Mouse (Mus musculus) olfactory bulb, adult 2 months (tissue): ENCODE measurements at regions not wholly inside any gene's neighbourhood (a gene's known extent, or its start where the extent isn't known, plus 50 kb on each side); places are given as distances from the start of the nearest gene placed in this dataset.

Experiments used
- H3K27ac ChIP-seq: fragments of 200-500 bp; 2 replicates; pipeline ENCODE4 v1.5.1; 2012; ENCODE audit warnings: low read depth, low read length; ENCODE audit not compliant: insufficient read depth
- H3K4me1 ChIP-seq: fragments of 200-500 bp; 2 replicates; pipeline ENCODE4 v1.6.1; 2012; ENCODE audit warnings: low read length; ENCODE audit not compliant: control insufficient read depth, insufficient read depth
- H3K4me3 ChIP-seq: fragments of 200-500 bp; 2 replicates; pipeline ENCODE4 v1.5.1; 2012; ENCODE audit warnings: mild to moderate bottlenecking, low read depth, low read length, moderate library complexity; ENCODE audit not compliant: insufficient read depth
- CTCF ChIP-seq: fragments of 200-500 bp; IDR thresholded peaks from 2 replicates; pipeline ENCODE4 v1.5.1; 2012; ENCODE audit warnings: low read depth, mild to moderate bottlenecking, low read length, moderate library complexity; ENCODE audit not compliant: insufficient read depth
- POLR2A ChIP-seq: fragments of 200-500 bp; IDR thresholded peaks from 2 replicates; pipeline ENCODE4 v1.6.1; 2012; ENCODE audit warnings: mild to moderate bottlenecking, low read depth, low read length, moderate library complexity; ENCODE audit not compliant: insufficient read depth
- WGBS: fragments of 180-500 bp; shearing (Covaris S2); methylation state at CpG from one replicate; pipeline ENCODE4 v1.1.7; 2018; 5-methylcytosine and 5-hydroxymethylcytosine counted together

DNA sequence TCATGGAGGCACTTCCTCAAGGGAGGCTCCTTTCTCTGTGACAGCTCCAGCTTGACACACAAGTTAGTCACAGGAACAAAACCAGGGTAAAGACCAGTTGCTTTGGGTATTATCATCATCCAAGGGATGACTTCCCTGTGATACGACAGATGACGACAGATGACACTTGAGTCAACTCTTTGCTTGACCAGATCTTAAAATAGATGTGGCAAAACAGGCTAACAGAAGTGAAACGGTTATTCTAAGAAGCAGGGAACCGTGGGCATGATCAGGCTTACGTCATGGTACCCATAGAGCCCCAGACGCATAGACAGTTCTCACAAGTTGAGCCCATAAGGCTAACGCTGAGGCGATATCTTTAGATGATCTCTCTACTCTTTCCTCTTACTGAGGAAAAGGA, 160.3 kb downstream of the Dyrk2 start:
- TF ChIP-seq POLR2A (no peak), CTCF (no peak)
- 94% methylated on average over 8 of the region's 8 CpGs for WGBS
- Histone ChIP-seq H3K4me3 (no peak overlapping the region), H3K4me1 (peaks cover 8% of the 10 kb centered on the region; the same call in 1 of the 2 replicates), H3K27ac (no peak overlapping the region)

DNA sequence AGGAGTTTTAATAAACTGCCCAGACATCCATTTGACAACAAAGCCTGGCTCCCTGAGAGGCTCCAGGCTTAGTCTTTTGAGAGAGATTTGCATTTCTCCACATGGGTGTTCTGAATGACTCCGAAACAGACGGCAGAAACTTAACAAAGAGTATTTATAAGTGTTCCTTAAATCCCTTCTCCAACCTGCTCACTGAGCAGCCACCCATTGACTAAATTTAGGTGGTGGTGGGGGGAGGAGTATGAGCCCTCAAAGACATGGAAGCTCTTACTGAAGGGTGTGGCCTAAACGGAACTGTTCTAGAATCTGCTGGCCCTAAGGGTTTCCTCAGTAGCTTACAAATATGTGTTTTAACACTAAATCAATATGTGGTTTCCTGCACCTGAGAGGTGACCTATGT, 158.5 kb downstream of the Dyrk2 start:
- Histone ChIP-seq H3K4me1 (peaks cover 8% of the 10 kb centered on the region; the same call in 1 of the 2 replicates), H3K4me3 (no peak overlapping the region), H3K27ac (0 out of 2 replicates have a peak overlapping the region, but pooled peaks have one; percentile 22)
- TF ChIP-seq POLR2A (no peak), CTCF (no peak)
- WGBS: 37% methylated on average over 3 of the region's 3 CpGs

DNA sequence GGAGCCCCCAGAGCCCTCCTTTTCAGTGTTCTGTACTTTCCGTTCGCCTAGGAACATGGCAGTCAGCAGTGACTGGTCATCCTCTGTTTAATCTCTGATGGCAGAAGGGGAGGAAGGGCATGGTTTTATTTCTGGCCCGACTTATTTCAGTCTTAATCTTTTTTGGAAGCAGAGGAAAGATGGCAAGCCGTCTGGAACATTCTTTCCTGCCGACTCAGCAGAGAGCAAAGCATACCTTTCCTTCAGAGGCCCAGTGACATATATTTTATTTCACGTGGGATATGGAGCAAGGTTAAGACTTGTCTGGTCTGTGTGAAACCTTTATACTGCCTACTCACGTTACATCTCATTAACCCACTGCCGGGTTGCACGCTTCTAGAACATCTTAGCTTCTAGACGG, 158.1 kb downstream of the Dyrk2 start:
- H3K27ac ChIP-seq: no peak overlapping the region
- TF ChIP-seq POLR2A (no peak), CTCF (no peak)
- no peak overlapping the region for H3K4me3 ChIP-seq
- WGBS: 88% methylated on average over 10 of the region's 10 CpGs
- H3K4me1 ChIP-seq: peaks cover 8% of the 10 kb centered on the region; the same call in 1 of the 2 replicates

DNA sequence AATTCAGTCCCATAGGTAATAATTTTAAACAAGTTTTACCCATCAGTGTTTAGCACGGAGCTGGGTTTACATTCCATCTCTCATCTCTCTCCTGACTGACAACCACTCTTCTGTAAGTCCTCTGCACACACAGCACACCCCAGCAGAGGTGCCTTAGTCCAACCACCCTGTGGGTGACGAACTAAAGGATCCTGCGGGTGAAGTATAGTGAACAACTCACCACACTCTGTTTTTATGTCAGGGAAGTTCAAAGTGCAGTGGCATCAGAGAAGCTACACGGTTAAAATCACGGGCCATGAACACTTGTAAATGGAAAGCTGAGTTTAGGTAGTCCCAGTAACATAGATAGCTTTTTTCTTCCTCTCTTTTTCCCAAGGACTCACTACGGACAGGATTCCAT, 157.1 kb downstream of the Dyrk2 start:
- WGBS: 91% methylated on average over 6 of the region's 6 CpGs
- TF ChIP-seq POLR2A (no peak), CTCF (no peak)
- Histone ChIP-seq H3K4me1 (peaks cover 8% of the 10 kb centered on the region; the same call in 1 of the 2 replicates), H3K27ac (no peak overlapping the region), H3K4me3 (no peak overlapping the region)

DNA sequence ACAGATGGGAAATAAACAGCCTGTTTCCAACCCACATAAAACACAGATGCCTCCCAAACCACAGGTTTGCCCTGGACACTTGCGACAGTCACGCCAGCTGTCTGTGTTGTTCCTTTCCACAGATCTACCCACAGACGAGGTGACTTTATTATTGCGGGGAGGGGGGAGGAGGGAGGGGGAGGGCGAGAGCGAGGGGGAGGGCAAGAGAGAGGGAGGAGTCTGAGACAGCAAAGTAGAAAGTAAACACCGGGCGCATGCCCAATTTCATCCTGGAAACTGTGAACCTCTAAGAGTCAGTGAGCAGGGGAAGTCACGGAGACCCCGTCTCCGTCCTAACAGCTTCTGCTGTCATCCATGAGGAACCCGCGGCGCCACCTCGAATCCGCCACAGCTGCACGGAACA, 155.8 kb downstream of the Dyrk2 start:
- 71% methylated on average over 17 of the region's 17 CpGs for WGBS
- H3K27ac ChIP-seq: no peak overlapping the region
- H3K4me3 ChIP-seq: no peak overlapping the region
- no peak for TF ChIP-seq CTCF
- TF ChIP-seq POLR2A: no peak
- H3K4me1 ChIP-seq: peaks cover 8% of the 10 kb centered on the region; the same call in 1 of the 2 replicates

DNA sequence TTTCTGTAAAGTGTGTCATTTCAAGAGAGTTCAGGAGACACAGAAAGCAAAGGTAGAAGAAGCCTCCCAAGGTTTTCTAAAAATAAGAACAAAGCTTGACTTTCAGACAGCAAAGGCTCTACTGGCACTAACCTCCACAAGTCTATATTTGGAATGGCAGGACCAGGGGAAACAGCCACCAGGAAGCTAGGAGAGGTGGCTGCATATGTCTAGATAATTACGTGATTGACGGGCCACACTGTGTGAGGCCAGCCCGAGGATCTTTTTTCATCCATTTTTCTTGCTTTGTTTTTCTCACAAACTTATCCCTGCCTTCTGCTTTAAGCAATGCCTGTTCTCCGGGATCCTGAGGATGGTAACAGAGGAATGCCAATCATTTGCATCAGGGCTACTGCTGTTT, 155.4 kb downstream of the Dyrk2 start:
- TF ChIP-seq POLR2A (no peak), CTCF (no peak)
- H3K4me3 ChIP-seq: no peak overlapping the region
- no peak overlapping the region for H3K27ac ChIP-seq
- WGBS: 80% methylated on average over 4 of the region's 4 CpGs
- H3K4me1 ChIP-seq: peaks cover 8% of the 10 kb centered on the region; the same call in 1 of the 2 replicates

DNA sequence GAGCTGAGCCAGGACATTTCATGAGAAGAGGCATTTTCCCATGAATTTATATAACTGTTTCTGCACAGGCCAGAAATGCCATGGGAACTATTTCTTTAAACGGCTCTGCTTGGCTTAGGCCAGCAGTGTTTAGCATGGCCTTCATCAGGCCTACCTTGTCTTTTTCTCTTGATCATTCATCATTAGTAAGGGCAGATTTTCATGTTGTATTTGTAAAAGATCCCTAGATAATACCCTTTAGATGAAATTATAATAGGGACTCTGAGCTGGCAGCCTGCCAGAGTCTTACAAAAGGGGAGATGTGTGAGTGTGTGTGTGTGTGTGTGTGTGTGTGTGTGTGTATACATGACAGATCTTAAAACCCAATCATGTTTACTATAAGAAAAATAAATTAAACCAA, 149.4 kb downstream of the Dyrk2 start:
- TF ChIP-seq CTCF (no peak), POLR2A (no peak)
- H3K4me3 ChIP-seq: no peak overlapping the region
- H3K27ac ChIP-seq: no peak overlapping the region
- WGBS: 29% methylated on average over 1 of the region's 1 CpGs
- H3K4me1 ChIP-seq: no peaks in the 10 kb centered on the region

DNA sequence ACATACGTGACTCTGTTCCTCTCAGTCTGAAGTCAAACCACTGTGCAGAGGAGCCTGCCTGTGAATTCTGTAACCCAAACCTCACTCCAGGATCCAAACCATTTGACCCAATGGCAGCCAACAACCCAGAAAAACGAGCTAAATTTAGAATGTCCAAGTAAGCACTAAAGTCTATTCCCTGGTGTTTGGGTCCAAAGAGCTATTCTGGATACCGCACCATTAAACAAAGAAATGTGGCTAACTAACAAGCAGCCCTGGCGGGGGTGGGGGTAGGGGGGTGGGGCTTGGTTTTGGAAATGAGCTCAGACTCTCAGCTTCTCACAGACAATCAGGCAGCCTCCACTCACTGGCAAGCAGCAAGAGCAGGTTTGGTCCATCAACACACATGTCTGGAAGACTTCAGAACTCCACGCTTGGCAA, 147.9 kb downstream of the Dyrk2 start:
- no peaks in the 10 kb centered on the region for H3K4me1 ChIP-seq
- no peak overlapping the region for H3K4me3 ChIP-seq
- H3K27ac ChIP-seq: no peak overlapping the region; the same call in 1 of the 2 replicates
- WGBS: 59% methylated on average over 5 of the region's 5 CpGs
- TF ChIP-seq POLR2A: no peak
- no peak for TF ChIP-seq CTCF

DNA sequence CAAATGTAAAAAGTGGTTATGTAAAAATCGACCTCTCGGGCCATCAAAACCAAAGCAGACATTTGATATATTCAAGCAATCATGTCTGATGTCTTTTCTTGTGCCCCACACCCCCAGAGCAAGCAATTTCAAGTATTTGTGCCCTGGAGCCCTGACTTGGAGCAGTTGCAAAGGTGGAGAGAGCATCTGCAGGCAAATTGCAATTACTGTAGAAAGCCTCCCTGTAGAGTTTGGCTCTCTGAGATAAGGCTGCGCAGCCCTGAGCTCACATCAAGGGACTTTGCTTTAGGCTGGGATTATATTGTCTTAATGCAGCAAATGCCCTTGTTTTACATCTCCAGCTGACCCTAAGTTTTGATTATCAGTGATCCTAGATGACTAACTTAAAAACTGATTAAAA, 147.3 kb downstream of the Dyrk2 start:
- Histone ChIP-seq H3K4me1 (no peaks in the 10 kb centered on the region), H3K27ac (no peak overlapping the region), H3K4me3 (no peak overlapping the region)
- WGBS: 74% methylated on average over 3 of the region's 3 CpGs
- TF ChIP-seq CTCF (no peak), POLR2A (no peak)

DNA sequence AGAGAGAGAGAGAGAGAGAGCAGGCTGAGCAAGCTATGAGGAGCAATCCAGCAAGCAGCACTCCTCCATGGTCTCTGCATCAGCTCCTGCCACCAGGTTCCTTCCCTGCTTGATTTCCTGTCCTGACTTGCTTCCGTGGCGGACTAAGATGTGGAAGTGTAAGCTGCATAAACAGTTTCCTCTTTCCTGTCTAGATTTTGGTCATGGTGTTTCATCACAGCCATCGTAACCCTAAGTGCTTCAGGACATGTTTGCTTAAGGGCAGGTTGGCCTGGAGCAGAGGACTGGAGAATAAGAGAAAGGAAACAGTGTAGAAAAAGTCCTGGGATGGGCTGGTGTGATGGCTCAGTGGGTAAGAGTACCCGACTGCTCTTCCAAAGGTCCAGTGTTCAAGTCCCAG, 133.9 kb downstream of the Dyrk2 start:
- no peaks in the 10 kb centered on the region for H3K4me1 ChIP-seq
- 99% methylated on average over 4 of the region's 4 CpGs for WGBS
- TF ChIP-seq CTCF (no peak), POLR2A (no peak)
- H3K27ac ChIP-seq: no peak overlapping the region
- no peak overlapping the region for H3K4me3 ChIP-seq
